Mouse (Mus musculus) kidney, embryonic 16.5 days (tissue): ENCODE data around the gene Vmn1r38. TPM values are rescaled to one million over a fixed set of nuclear protein-coding genes. Genes with fewer than 3 reads are reported as not detected.
"Not testable (repeated sequence)": the region's sequence is repeated elsewhere in the genome, so short reads cannot be mapped to it uniquely, and the experiment has no call there.

Experiments used
- ATAC-seq: fragments of 200-750 bp; cut with Nextera tagmentation; 2 replicates; pipeline ENCODE4 v1.8.0; 2017; ENCODE audit warnings: moderate TSS enrichment; ENCODE audit not compliant: low FRiP score, low TSS enrichment
- H3K27ac ChIP-seq: fragments of 300-500 bp; sonication (generic); 2 replicates; pipeline ENCODE4 v1.5.1; 2014; ENCODE audit warnings: low read length
- H3K27me3 ChIP-seq: fragments of 300-500 bp; sonication (generic); 2 replicates; pipeline ENCODE4 v1.6.1; 2014; ENCODE audit warnings: low read length, control low read depth, mixed read lengths; ENCODE audit not compliant: insufficient read depth
- H3K36me3 ChIP-seq: fragments of 300-500 bp; sonication (generic); 2 replicates; pipeline ENCODE4 v1.6.1; 2014; ENCODE audit warnings: low read length, control low read depth, mixed read lengths; ENCODE audit not compliant: insufficient read depth
- H3K4me1 ChIP-seq: fragments of 300-500 bp; sonication (generic); 2 replicates; pipeline ENCODE4 v1.6.1; 2014; ENCODE audit warnings: low read length, control low read depth, mixed read lengths; ENCODE audit not compliant: insufficient read depth
- H3K4me2 ChIP-seq: fragments of 300-500 bp; sonication (generic); replicated peaks from 2 replicates; pipeline ENCODE4 v1.6.1; 2014; ENCODE audit warnings: low read depth, low read length
- H3K4me3 ChIP-seq: fragments of 300-500 bp; sonication (generic); 2 replicates; pipeline ENCODE4 v1.5.1; 2014; ENCODE audit warnings: mild to moderate bottlenecking, low read length
- H3K9ac ChIP-seq: fragments of 300-500 bp; sonication (generic); replicated peaks from 2 replicates; pipeline ENCODE4 v1.6.1; 2014; ENCODE audit warnings: low read length
- H3K9me3 ChIP-seq: fragments of 300-500 bp; sonication (generic); 2 replicates; pipeline ENCODE4 v1.6.1; 2016; ENCODE audit warnings: low read length, control low read depth
- whole genome bisulfite sequencing: fragments of 180-500 bp; shearing (Covaris S2); extraction: QIAGEN DNeasy Blood & Tissue Kit; methylation state at CpG from one replicate; pipeline ENCODE4 v1.1.7; 2014; 5-methylcytosine and 5-hydroxymethylcytosine counted together
- polyA plus RNA-seq: library from polyadenylated mRNA; unstranded; fragments of >200 nt; fragmentation: Nextera tagmentation; extraction: Ambion mirVana; gene quantifications from 2 replicates; pipeline ENCODE4 v1.2.1, GENCODE M21; 2015

Vmn1r38 gene
- polyA plus RNA-seq, result not detected in 2 replicates

GRCm38 (mm10) chr6:66782527-66782926 lies at the start of gene Vmn1r38:
Vmn1r38 (minus strand) TSS chr6:66782627.
- not testable (repeated sequence) for H3K36me3 ChIP-seq, H3K9me3 ChIP-seq, ATAC-seq, H3K9ac ChIP-seq, H3K4me2 ChIP-seq, H3K27me3 ChIP-seq, H3K27ac ChIP-seq, H3K4me3 ChIP-seq, H3K4me1 ChIP-seq

GRCm38 (mm10) chr6:66810509-66810908 lies 28.1 kb upstream of the Vmn1r38 start, which contains the start of gene Vmn1r39:
Vmn1r39 (minus strand) TSS chr6:66810609.
- Histone ChIP-seq H3K4me2 (no peak within 1 kb of the TSS), H3K9me3 (no peaks in the 10 kb centered on the region), H3K9ac (no peak within 1 kb of the TSS), H3K27ac (no peak within 1 kb of the TSS), H3K4me3 (no peak within 1 kb of the TSS), H3K4me1 (no peaks in the 10 kb centered on the region), H3K27me3 (no peaks in the 10 kb centered on the region), H3K36me3 (no peaks in the 10 kb centered on the region)
- no peak for ATAC-seq
- WGBS, result 91% methylated on average over 2 of the region's 2 CpGs

- ATAC-seq, result no peak
- H3K27me3 ChIP-seq, result no peaks in the 10 kb centered on the region
- H3K9me3 ChIP-seq, result no peaks in the 10 kb centered on the region
- H3K36me3 ChIP-seq, result no peaks in the 10 kb centered on the region
- H3K4me2 ChIP-seq, result no peak overlapping the region
- 13% methylated on average over 1 of the region's 1 CpGs for WGBS
- H3K4me1 ChIP-seq, result no peaks in the 10 kb centered on the region
- H3K9ac ChIP-seq, result no peak overlapping the region
- no peak overlapping the region for H3K4me3 ChIP-seq
- H3K27ac ChIP-seq, result no peak overlapping the region
These were observed 23.9 kb upstream of the Vmn1r38 start for GRCm38 (mm10) chr6:66806311-66806710.

- H3K27me3 ChIP-seq, result no peaks in the 10 kb centered on the region
- no peak overlapping the region for H3K27ac ChIP-seq
- H3K9ac ChIP-seq, result no peak overlapping the region
- no peaks in the 10 kb centered on the region for H3K36me3 ChIP-seq
- H3K4me3 ChIP-seq, result no peak overlapping the region
- no peaks in the 10 kb centered on the region for H3K9me3 ChIP-seq
- no peaks in the 10 kb centered on the region for H3K4me1 ChIP-seq
- ATAC-seq, result no peak
- H3K4me2 ChIP-seq, result no peak overlapping the region
- 84% methylated on average over 3 of the region's 3 CpGs for WGBS
These were observed 23.3 kb upstream of the Vmn1r38 start for GRCm38 (mm10) chr6:66805713-66806112.

GRCm38 (mm10) chr6:66729082-66729481 lies 53.3 kb downstream of the Vmn1r38 start, which contains the start of gene Vmn1r37:
Vmn1r37 (plus strand) TSS chr6:66729382.
- H3K4me1 ChIP-seq, H3K9ac ChIP-seq, H3K27me3 ChIP-seq, H3K9me3 ChIP-seq, H3K4me2 ChIP-seq, H3K27ac ChIP-seq, H3K4me3 ChIP-seq, ATAC-seq, H3K36me3 ChIP-seq: not testable (repeated sequence)

Other genes with a start within 250 kb of the Vmn1r38 start
- gene Mad2l1, start 247.2 kb downstream of the Vmn1r38 start, polyA plus RNA-seq, result 91.0 and 93.8 TPM in 2 replicates
- gene Vmn1r32, start 222.5 kb downstream of the Vmn1r38 start, polyA plus RNA-seq, result 0.05 and 0.13 TPM in 2 replicates
- gene Vmn1r33, start 164.3 kb downstream of the Vmn1r38 start, polyA plus RNA-seq, result not detected in 2 replicates
- gene Vmn1r34, start 138.7 kb downstream of the Vmn1r38 start, polyA plus RNA-seq, result not detected in 2 replicates
- gene Vmn1r35, start 96.7 kb downstream of the Vmn1r38 start, polyA plus RNA-seq, result not detected in 2 replicates
- gene Vmn1r36, start 63.5 kb downstream of the Vmn1r38 start, polyA plus RNA-seq, result not detected in 2 replicates
- gene Vmn1r37, start 53.2 kb downstream of the Vmn1r38 start, polyA plus RNA-seq, result not detected in 2 replicates
- gene Vmn1r39, start 28.0 kb upstream of the Vmn1r38 start, polyA plus RNA-seq, result not detected in 2 replicates
- 111 and 119 TPM in 2 replicates for gene Gng12, start 113.8 kb upstream of the Vmn1r38 start, polyA plus RNA-seq